Mouse (Mus musculus) embryonic facial prominence, embryonic 11.5 days (tissue): ENCODE data around the gene Cstad. TPM values are rescaled to one million over a fixed set of nuclear protein-coding genes. Genes with fewer than 3 reads are reported as not detected.
A peak's percentile ranks its signal among the peaks of the same experiment; 100 is the strongest.

ENCODE experiments used
- ATAC-seq: fragments of 200-750 bp; cut with Nextera tagmentation; replicated peaks from 2 replicates; pipeline ENCODE4 v1.8.0; 2017; ENCODE audit warnings: low read depth; ENCODE audit not compliant: insufficient number of reproducible peaks, low FRiP score, low TSS enrichment
- DNase-seq: peaks from one replicate; pipeline ENCODE4 v3.0.0-alpha.2; 2015; ENCODE audit warnings: low spot score
- H3K27ac ChIP-seq: fragments of 300-500 bp; sonication (generic); replicated peaks from 2 replicates; pipeline ENCODE4 v1.5.1; 2014; ENCODE audit warnings: mild to moderate bottlenecking, low read depth, low read length, control low read depth
- H3K27me3 ChIP-seq: fragments of 300-500 bp; sonication (generic); 2 replicates; pipeline ENCODE4 v1.6.1; 2014; ENCODE audit warnings: mild to moderate bottlenecking, low read length, moderate library complexity, mixed read lengths; ENCODE audit not compliant: control insufficient read depth, insufficient read depth
- H3K36me3 ChIP-seq: fragments of 300-500 bp; sonication (generic); replicated peaks from 2 replicates; pipeline ENCODE4 v1.6.1; 2014; ENCODE audit warnings: low read depth, mild to moderate bottlenecking, low read length, moderate library complexity, mixed read lengths; ENCODE audit not compliant: control insufficient read depth, insufficient read depth
- H3K4me1 ChIP-seq: fragments of 300-500 bp; sonication (generic); 2 replicates; pipeline ENCODE4 v1.6.1; 2014; ENCODE audit warnings: low read length, mixed read lengths; ENCODE audit not compliant: control insufficient read depth, insufficient read depth
- H3K4me2 ChIP-seq: fragments of 300-500 bp; sonication (generic); 2 replicates; pipeline ENCODE4 v1.6.1; 2014; ENCODE audit warnings: low read depth, mild to moderate bottlenecking, control low read depth, low read length, moderate library complexity
- H3K4me3 ChIP-seq: fragments of 300-500 bp; sonication (generic); 2 replicates; pipeline ENCODE4 v1.5.1; 2014; ENCODE audit warnings: low read depth, low read length, control low read depth
- H3K9ac ChIP-seq: fragments of 300-500 bp; sonication (generic); replicated peaks from 2 replicates; pipeline ENCODE4 v1.6.1; 2014; ENCODE audit warnings: mild to moderate bottlenecking, control low read depth, low read length
- H3K9me3 ChIP-seq: fragments of 300-500 bp; sonication (generic); replicated peaks from 2 replicates; pipeline ENCODE4 v1.6.1; 2016; ENCODE audit warnings: mild to moderate bottlenecking, low read length, inconsistent platforms, mixed read lengths; ENCODE audit not compliant: control insufficient read depth
- WGBS: fragments of 180-500 bp; shearing (Covaris S2); extraction: QIAGEN DNeasy Blood & Tissue Kit; methylation state at CpG from one replicate; pipeline ENCODE4 v1.1.7; 2014; 5-methylcytosine and 5-hydroxymethylcytosine counted together
- polyA plus RNA-seq: library from polyadenylated mRNA; unstranded; fragments of >200 nt; fragmentation: Nextera tagmentation; extraction: Ambion mirVana; gene quantifications from 2 replicates; pipeline ENCODE4 v1.2.1, GENCODE M21; 2014

The Cstad gene
- polyA plus RNA-seq, 1 experiment from 2014 or later = not detected

- no peaks in the 10 kb centered on the region for H3K9me3 ChIP-seq
Measured at GRCm38 (mm10) chr2:30651831-30652230, 57.0 kb downstream of the Cstad start.

GRCm38 (mm10) chr2:30652581-30653037 is 57.8 kb downstream of the Cstad start:
- Histone ChIP-seq H3K4me3 (no peak overlapping the region), H3K9ac (peak overlapping the region; percentile 50), H3K27ac (peak overlapping the region; percentile 94), H3K4me1 (peaks cover 20% of the 10 kb centered on the region), H3K9me3 (no peaks in the 10 kb centered on the region), H3K27me3 (no peaks in the 10 kb centered on the region), H3K4me2 (0 out of 2 replicates have a peak overlapping the region, but pooled peaks have one; percentile 8), H3K36me3 (no peaks in the 10 kb centered on the region)
- peak; percentile 72 for ATAC-seq
- 5% methylated on average over 13 of the region's 13 CpGs for WGBS
- DNase-seq = peak; percentile 90

More at GRCm38 (mm10) chr2:30651831-30652230, 57.0 kb downstream of the Cstad start:
- no peak overlapping the region for H3K9ac ChIP-seq
- 86% methylated on average over 1 of the region's 1 CpGs for WGBS
- H3K4me1 ChIP-seq = peaks cover 19% of the 10 kb centered on the region
- DNase-seq (no peak), ATAC-seq (no peak)
- H3K27ac ChIP-seq = peak overlapping the region; percentile 94
- no peaks in the 10 kb centered on the region for H3K36me3 ChIP-seq
- no peak overlapping the region for H3K4me2 ChIP-seq
- no peaks in the 10 kb centered on the region for H3K27me3 ChIP-seq
- H3K4me3 ChIP-seq = no peak overlapping the region

DNA sequence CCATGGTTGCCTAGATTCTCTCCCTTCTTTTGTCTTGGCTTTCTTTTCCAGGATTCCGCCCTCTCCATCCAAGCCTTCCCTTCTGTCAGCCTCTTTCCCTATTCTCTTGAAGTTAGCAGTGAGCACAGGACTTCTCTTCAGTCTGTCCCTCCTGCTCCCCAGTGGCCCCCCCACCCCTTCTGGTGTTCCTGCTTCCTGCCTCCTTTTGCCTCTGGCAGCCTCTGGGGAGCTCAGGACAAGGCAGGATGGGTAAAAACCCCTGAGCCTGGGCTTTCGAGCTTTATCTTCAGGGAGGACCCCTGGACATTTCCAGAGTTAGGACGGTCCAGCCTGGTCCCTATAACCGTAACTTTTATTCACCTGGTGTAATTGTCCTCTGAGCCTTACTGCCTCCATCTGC is 58.2 kb downstream of the Cstad start:
- no peaks in the 10 kb centered on the region for H3K9me3 ChIP-seq
- no peak for DNase-seq
- WGBS = 64% methylated on average over 4 of the region's 4 CpGs
- no peak for ATAC-seq
- 0 out of 2 replicates have a peak overlapping the region, but pooled peaks have one; percentile 8 for H3K4me2 ChIP-seq
- peaks cover 21% of the 10 kb centered on the region for H3K4me1 ChIP-seq
- peak overlapping the region; percentile 94 for H3K27ac ChIP-seq
- no peaks in the 10 kb centered on the region for H3K36me3 ChIP-seq
- peak overlapping the region; percentile 50 for H3K9ac ChIP-seq
- H3K4me3 ChIP-seq = no peak overlapping the region
- H3K27me3 ChIP-seq = no peaks in the 10 kb centered on the region

DNA sequence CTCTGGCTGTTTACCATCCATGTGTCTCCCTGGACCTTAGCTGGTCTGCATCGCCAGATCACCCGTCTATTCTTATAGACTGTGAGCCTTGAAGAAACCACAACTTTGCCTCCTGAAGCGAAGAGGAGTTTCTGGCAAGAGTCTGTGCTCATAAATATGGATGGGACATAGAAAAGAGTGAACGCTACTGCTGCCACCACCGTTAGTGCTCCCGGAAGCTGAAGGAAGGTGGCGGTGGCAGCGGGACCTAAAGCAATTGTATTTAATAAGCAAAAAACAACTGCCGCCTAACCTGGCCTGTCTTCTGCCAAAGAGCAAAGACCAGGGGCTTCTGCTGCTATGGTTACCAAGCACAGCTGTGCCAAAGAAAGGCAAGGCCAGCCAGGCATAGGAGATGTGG is 59.3 kb downstream of the Cstad start:
- WGBS = 92% methylated on average over 9 of the region's 9 CpGs
- Histone ChIP-seq H3K4me3 (no peak overlapping the region), H3K4me1 (peaks cover 27% of the 10 kb centered on the region), H3K27me3 (no peaks in the 10 kb centered on the region), H3K9me3 (no peaks in the 10 kb centered on the region), H3K27ac (no peak overlapping the region), H3K4me2 (no peak overlapping the region), H3K36me3 (no peaks in the 10 kb centered on the region), H3K9ac (no peak overlapping the region)
- no peak for DNase-seq
- no peak for ATAC-seq

DNA sequence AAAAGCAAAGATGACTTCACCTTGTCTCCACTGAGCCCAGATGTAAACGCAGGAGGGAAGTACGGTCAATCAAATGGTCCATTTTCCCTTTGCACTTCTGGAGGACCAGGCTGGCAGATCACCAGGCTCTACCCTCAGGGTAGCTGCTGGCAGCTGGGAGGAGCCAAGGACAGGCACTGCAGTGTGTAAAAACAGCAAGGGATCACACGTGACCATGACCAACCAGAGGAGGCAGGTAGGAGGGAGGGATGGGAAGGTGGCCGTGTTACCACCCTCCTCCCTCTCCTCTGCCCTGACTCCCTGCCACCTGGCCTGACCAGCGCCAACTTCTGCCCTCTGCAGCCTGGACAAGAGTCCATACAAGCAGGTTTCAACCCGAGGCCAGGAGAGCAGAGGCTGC is 59.7 kb downstream of the Cstad start:
- WGBS = 85% methylated on average over 6 of the region's 6 CpGs
- Histone ChIP-seq H3K36me3 (no peaks in the 10 kb centered on the region), H3K9me3 (no peaks in the 10 kb centered on the region), H3K9ac (no peak overlapping the region), H3K4me1 (peaks cover 31% of the 10 kb centered on the region), H3K4me2 (no peak overlapping the region), H3K4me3 (no peak overlapping the region), H3K27me3 (no peaks in the 10 kb centered on the region), H3K27ac (no peak overlapping the region)
- DNase-seq (no peak), ATAC-seq (no peak)

GRCm38 (mm10) chr2:30655746-30656145 is 60.9 kb downstream of the Cstad start:
- 85% methylated on average over 5 of the region's 5 CpGs for WGBS
- Histone ChIP-seq H3K36me3 (no peaks in the 10 kb centered on the region), H3K4me3 (no peak overlapping the region), H3K27ac (0 out of 2 replicates have a peak overlapping the region, but pooled peaks have one; percentile 8), H3K27me3 (no peaks in the 10 kb centered on the region), H3K9me3 (no peaks in the 10 kb centered on the region), H3K4me1 (peaks cover 42% of the 10 kb centered on the region), H3K9ac (no peak overlapping the region), H3K4me2 (no peak overlapping the region)
- no peak for DNase-seq
- no peak for ATAC-seq

GRCm38 (mm10) chr2:30656711-30657555 is 62.1 kb downstream of the Cstad start:
- Histone ChIP-seq H3K4me1 (peaks cover 42% of the 10 kb centered on the region), H3K36me3 (no peaks in the 10 kb centered on the region), H3K4me3 (no peak overlapping the region), H3K9me3 (no peaks in the 10 kb centered on the region), H3K9ac (peak overlapping the region; percentile 70), H3K27ac (peak overlapping the region; percentile 99), H3K4me2 (no peak overlapping the region), H3K27me3 (no peaks in the 10 kb centered on the region)
- DNase-seq (no peak), ATAC-seq (no peak)
- WGBS = 29% methylated on average over 13 of the region's 13 CpGs
